Mouse (Mus musculus) liver, embryonic 14.5 days (tissue): ENCODE measurements around the gene Cnga4. TPM values are rescaled to one million over a fixed set of nuclear protein-coding genes. Genes with fewer than 3 reads are reported as not detected.
A peak's percentile ranks its signal among the peaks of the same experiment; 100 is the strongest.
"Not testable (repeated sequence)": the region's sequence is repeated elsewhere in the genome, so short reads cannot be mapped to it uniquely, and the experiment has no call there.

ENCODE experiments used
- ATAC-seq: fragments of 200-750 bp; cut with Nextera tagmentation; 2 replicates; pipeline ENCODE4 v1.8.0; 2017; ENCODE audit warnings: moderate number of reproducible peaks, mild to moderate bottlenecking, moderate library complexity; ENCODE audit not compliant: insufficient read depth
- DNase-seq, 3 experiments: peaks; one replicate each; pipeline ENCODE4 v3.0.0-alpha.2; 2012 to 2013; ENCODE audit warnings: low read depth in 3 of 3, low spot score in 3 of 3
- H3K27ac ChIP-seq: fragments of 300-500 bp; sonication (generic); 2 replicates; pipeline ENCODE4 v1.5.1; 2014; ENCODE audit warnings: moderate library complexity, mild to moderate bottlenecking, control low read depth, inconsistent platforms
- H3K27me3 ChIP-seq: fragments of 300-500 bp; sonication (generic); 2 replicates; pipeline ENCODE4 v1.6.1; 2014; ENCODE audit warnings: mild to moderate bottlenecking, low read length, moderate library complexity; ENCODE audit not compliant: control insufficient read depth, insufficient read depth
- H3K36me3 ChIP-seq: fragments of 300-500 bp; sonication (generic); replicated peaks from 2 replicates; pipeline ENCODE4 v1.6.1; 2014; ENCODE audit warnings: low read depth; ENCODE audit not compliant: control insufficient read depth, insufficient read depth
- H3K4me1 ChIP-seq, 2 experiments: fragments of 200-500 bp in 1 of 2; fragments of 300-500 bp in 1 of 2; sonication (generic) in 1 of 2; replicated peaks; 2 replicates each; pipeline ENCODE4 v1.6.1; 2012 to 2014; ENCODE audit warnings: antibody characterized with exemption in 1 of 2, inconsistent platforms in 1 of 2, low read length in 1 of 2; ENCODE audit not compliant: control insufficient read depth in 2 of 2, insufficient read depth in 2 of 2
- H3K4me2 ChIP-seq: fragments of 300-500 bp; sonication (generic); 2 replicates; pipeline ENCODE4 v1.6.1; 2014; ENCODE audit warnings: low read depth, mild to moderate bottlenecking, control low read depth, moderate library complexity
- H3K4me3 ChIP-seq, 2 experiments: fragments of 200-500 bp in 1 of 2; fragments of 300-500 bp in 1 of 2; sonication (generic) in 1 of 2; 2 replicates each; pipeline ENCODE4 v1.5.1; 2012 to 2014; ENCODE audit warnings: low read depth in 2 of 2, low read length in 2 of 2, mild to moderate bottlenecking in 2 of 2, control low read depth in 1 of 2, inconsistent platforms in 1 of 2, moderate library complexity in 1 of 2; ENCODE audit not compliant: insufficient read depth in 1 of 2
- H3K9ac ChIP-seq: fragments of 300-500 bp; sonication (generic); replicated peaks from 2 replicates; pipeline ENCODE4 v1.6.1; 2014; ENCODE audit warnings: mild to moderate bottlenecking, control low read depth, moderate library complexity
- H3K9me3 ChIP-seq: fragments of 300-500 bp; sonication (generic); 2 replicates; pipeline ENCODE4 v1.6.1; 2016; ENCODE audit warnings: low read length, mixed read lengths; ENCODE audit not compliant: control insufficient read depth
- CTCF ChIP-seq: IDR thresholded peaks from 2 replicates; pipeline ENCODE4 v1.5.1; 2016; ENCODE audit warnings: antibody characterized with exemption, low read depth, control low read depth
- EP300 ChIP-seq: IDR thresholded peaks from 2 replicates; pipeline ENCODE4 v1.6.1; 2016; ENCODE audit warnings: antibody characterized with exemption, low read depth
- whole genome bisulfite sequencing: fragments of 180-500 bp; shearing (Covaris S2); extraction: QIAGEN DNeasy Blood & Tissue Kit; methylation state at CpG from one replicate; pipeline ENCODE4 v1.1.7; 2014; ENCODE audit not compliant: insufficient replicate concordance; 5-methylcytosine and 5-hydroxymethylcytosine counted together
- polyA plus RNA-seq, 2 experiments: library from polyadenylated mRNA; depleted of rRNA in 1 of 2; stranded (reverse) in 1 of 2; unstranded in 1 of 2; fragments of >200 nt; fragmentation: Nextera tagmentation in 1 of 2; extraction: Ambion mirVana in 1 of 2; gene quantifications; 2 replicates each; pipeline versions ENCODE4 v1.2.1 to v1.2.3; 2012 to 2014

Gene Cnga4
- polyA plus RNA-seq, 2 experiments, result 0.02 TPM; not detected in 1

DNA sequence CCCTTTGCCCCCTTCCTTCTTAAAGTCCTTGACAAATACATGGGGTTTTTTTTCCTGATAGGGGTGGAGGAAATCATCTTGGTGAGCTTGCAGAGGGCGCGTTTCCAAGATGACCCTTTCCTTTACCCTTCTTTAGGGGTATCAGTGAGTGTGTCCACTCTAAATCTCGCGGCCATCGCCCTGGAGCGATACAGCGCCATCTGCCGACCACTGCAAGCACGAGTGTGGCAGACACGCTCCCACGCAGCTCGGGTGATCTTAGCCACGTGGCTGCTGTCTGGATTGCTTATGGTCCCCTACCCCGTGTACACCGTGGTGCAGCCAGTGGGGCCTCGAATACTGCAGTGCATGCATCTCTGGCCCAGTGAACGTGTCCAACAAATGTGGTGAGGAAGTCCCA is 29.5 kb downstream of the Cnga4 start:
- Histone ChIP-seq H3K4me3 (no peak overlapping the region), H3K4me2 (no peak overlapping the region), H3K4me1 (no peaks in the 10 kb centered on the region), H3K36me3 (no peaks in the 10 kb centered on the region), H3K27ac (no peak overlapping the region), H3K9me3 (no peaks in the 10 kb centered on the region), H3K27me3 (no peaks in the 10 kb centered on the region), H3K9ac (no peak overlapping the region)
- DNase-seq (no peak), ATAC-seq (no peak)
- 72% methylated on average over 17 of the region's 17 CpGs for WGBS
- TF ChIP-seq EP300 (no peak), CTCF (peak; percentile 23; the same call in 1 of the 2 replicates)

DNA sequence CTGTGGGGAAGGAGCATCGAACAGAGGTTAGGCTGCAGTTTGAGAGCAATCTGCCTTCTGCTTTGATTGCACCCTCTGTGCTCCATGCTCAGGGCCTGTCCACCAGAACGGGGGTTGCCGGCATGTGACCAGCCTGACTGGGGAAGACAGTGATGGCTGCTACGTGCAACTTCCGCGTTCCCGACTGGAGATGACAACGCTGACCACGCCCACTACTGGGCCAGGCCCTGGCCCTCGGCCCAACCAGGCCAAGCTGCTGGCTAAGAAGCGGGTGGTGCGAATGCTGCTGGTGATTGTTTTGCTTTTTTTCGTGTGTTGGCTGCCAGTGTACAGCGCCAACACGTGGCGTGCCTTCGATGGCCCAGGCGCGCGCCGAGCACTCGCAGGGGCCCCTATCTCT is 30.4 kb downstream of the Cnga4 start:
- Histone ChIP-seq H3K4me2 (no peak overlapping the region), H3K9ac (no peak overlapping the region), H3K4me1 (no peaks in the 10 kb centered on the region), H3K4me3 (no peak overlapping the region), H3K27ac (no peak overlapping the region), H3K9me3 (no peaks in the 10 kb centered on the region), H3K36me3 (no peaks in the 10 kb centered on the region), H3K27me3 (no peaks in the 10 kb centered on the region)
- 62% methylated on average over 22 of the region's 22 CpGs for WGBS
- DNase-seq (no peak), ATAC-seq (no peak)
- TF ChIP-seq CTCF, result no peak
- TF ChIP-seq EP300, result no peak

DNA sequence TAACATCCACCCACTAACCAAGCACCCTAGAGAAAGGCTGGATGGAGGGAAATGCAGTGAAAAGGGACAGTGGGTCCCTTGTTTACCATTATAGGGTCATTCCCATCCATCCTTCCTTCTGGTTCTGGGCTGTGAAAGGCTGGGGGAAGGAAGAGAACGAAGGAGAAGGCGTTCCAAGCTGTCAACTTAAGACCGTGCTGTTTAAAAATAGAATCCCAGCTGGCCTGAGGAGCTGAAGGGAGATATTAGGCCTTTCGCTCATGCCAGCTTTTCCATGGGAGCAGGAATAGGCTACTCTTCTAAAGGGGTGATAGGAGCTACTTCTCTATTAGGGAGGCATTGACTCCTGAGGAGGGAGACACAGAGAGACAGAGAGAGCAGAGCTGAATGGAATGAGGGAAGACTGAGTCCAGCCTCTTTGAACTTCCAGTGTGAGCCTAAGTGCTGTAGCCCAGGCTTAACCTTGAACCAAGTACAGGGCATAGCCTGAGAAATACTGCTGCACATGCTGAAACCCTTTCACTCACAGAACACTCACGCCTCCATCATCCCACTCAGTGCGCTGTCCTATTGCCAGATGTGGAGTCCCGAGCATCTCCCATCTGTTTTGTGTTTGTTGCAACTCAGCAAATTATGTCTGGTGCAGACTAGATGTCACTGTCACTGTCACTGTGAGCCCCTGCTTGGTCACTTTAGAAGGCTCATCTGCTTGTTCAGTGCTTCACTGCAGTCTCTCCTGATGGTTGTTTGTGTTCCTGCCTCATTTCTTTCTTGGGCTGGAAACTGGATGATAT is 33.8 kb downstream of the Cnga4 start:
- DNase-seq (no peak), ATAC-seq (no peak)
- Histone ChIP-seq H3K9ac (no peak overlapping the region), H3K4me1 (no peaks in the 10 kb centered on the region), H3K4me3 (no peak overlapping the region), H3K4me2 (no peak overlapping the region), H3K9me3 (no peaks in the 10 kb centered on the region), H3K27me3 (no peaks in the 10 kb centered on the region), H3K36me3 (no peaks in the 10 kb centered on the region), H3K27ac (no peak overlapping the region)
- WGBS, result 61% methylated on average over 7 of the region's 7 CpGs
- TF ChIP-seq EP300 (no peak), CTCF (no peak)

DNA sequence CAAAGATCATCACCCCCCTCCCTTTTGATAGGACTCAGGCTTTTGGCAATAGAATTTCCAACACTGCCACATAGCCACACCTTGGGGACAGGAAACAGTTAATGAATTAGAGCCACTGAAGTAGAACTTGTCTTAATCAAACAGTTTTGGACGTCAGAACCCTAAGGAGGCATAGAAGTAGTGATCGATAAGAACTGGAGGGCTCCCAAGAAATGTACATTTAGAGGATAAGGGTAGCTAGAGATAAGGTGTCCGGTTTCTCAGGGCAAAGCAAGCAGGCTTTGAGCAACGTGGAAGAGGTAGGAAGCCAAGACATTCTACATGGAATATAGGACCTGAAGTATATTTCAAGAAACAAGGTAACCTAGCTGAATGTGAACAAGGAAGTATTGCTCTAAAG is 37.1 kb downstream of the Cnga4 start:
- ATAC-seq (no peak), DNase-seq (no peak)
- H3K9me3 ChIP-seq, result no peaks in the 10 kb centered on the region
- no peaks in the 10 kb centered on the region for H3K36me3 ChIP-seq
- H3K9ac ChIP-seq, result no peak overlapping the region
- H3K27me3 ChIP-seq, result no peaks in the 10 kb centered on the region
- H3K4me1 ChIP-seq, result no peaks in the 10 kb centered on the region
- WGBS, result 35% methylated on average over 4 of the region's 4 CpGs
- H3K4me3 ChIP-seq, result no peak overlapping the region
- no peak overlapping the region for H3K4me2 ChIP-seq
- TF ChIP-seq EP300 (no peak), CTCF (no peak)
- H3K27ac ChIP-seq, result no peak overlapping the region

DNA sequence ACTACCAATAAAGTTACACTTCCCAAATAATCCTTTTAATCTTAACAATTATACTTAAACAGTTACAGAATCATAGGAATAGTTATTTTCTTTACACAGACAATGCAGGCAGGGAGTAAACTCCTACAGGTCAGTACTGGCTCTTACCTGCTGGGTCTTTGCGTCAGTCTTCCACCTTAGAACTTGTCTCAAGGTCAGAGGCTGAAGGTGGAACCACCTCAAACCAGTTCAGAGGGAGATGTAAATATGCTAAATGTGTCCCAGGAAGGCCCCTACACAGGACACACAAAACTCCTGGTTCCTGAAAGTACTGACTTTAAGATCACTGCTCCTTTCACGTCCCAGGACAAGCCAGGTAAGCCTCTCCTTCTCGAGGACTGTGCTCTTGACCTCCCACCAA is 40.7 kb downstream of the Cnga4 start:
- Histone ChIP-seq H3K36me3 (no peaks in the 10 kb centered on the region), H3K4me3 (no peak overlapping the region), H3K9ac (no peak overlapping the region), H3K4me1 (no peaks in the 10 kb centered on the region), H3K27ac (no peak overlapping the region), H3K9me3 (no peaks in the 10 kb centered on the region), H3K4me2 (no peak overlapping the region), H3K27me3 (no peaks in the 10 kb centered on the region)
- ATAC-seq, result no peak
- DNase-seq, result no peak
- WGBS, result 40% methylated on average over 3 of the region's 3 CpGs
- no peak for TF ChIP-seq CTCF
- no peak for TF ChIP-seq EP300

DNA sequence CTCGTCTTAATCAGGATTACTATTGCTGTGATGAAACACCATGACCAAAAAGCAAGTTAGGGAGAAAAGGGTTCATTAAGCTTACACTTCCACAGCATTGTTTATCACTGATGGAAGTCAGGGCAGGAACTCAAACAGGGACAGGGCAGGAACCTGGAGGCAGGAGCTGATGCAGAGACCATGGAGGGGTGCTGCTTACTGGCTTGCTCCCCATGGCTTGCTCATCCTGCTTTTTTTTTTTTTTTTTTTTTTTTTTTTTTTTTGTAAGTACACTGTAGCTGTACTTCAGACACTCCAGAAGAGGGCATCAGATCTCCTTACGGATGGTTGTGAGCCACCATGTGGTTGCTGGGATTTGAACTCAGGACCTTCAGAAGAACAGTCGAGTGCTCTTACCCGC is 49.0 kb downstream of the Cnga4 start:
- not testable (repeated sequence) for H3K4me1 ChIP-seq, H3K27me3 ChIP-seq, H3K4me2 ChIP-seq, H3K9me3 ChIP-seq, H3K4me3 ChIP-seq, H3K9ac ChIP-seq, DNase-seq, H3K27ac ChIP-seq, H3K36me3 ChIP-seq, ATAC-seq
- WGBS, result 48% methylated on average over 3 of the region's 4 CpGs
